Mouse (Mus musculus) liver, embryonic 13.5 days (tissue): Measurements from ENCODE around the gene Arhgap19. TPM values are rescaled to one million over a fixed set of nuclear protein-coding genes. Genes with fewer than 3 reads are reported as not detected.

Experiments
- ATAC-seq: fragments of 200-750 bp; cut with Nextera tagmentation; 2 replicates; pipeline ENCODE4 v1.8.0; 2017; ENCODE audit warnings: low read depth, mild to moderate bottlenecking, moderate number of reproducible peaks, moderate library complexity
- DNase-seq: peaks from one replicate; pipeline ENCODE4 v3.0.0; 2022
- H3K27ac ChIP-seq: fragments of 300-500 bp; sonication (generic); 2 replicates; pipeline ENCODE4 v1.5.1; 2015; ENCODE audit warnings: moderate library complexity, mild to moderate bottlenecking, inconsistent platforms
- H3K27me3 ChIP-seq: fragments of 300-500 bp; sonication (generic); 2 replicates; pipeline ENCODE4 v1.6.1; 2015; ENCODE audit warnings: mild to moderate bottlenecking, inconsistent platforms
- H3K36me3 ChIP-seq: fragments of 300-500 bp; sonication (generic); 2 replicates; pipeline ENCODE4 v1.6.1; 2015; ENCODE audit warnings: mild to moderate bottlenecking, inconsistent platforms
- H3K4me1 ChIP-seq: fragments of 300-500 bp; sonication (generic); replicated peaks from 2 replicates; pipeline ENCODE4 v1.6.1; 2015; ENCODE audit warnings: inconsistent platforms
- H3K4me2 ChIP-seq: fragments of 300-500 bp; sonication (generic); 2 replicates; pipeline ENCODE4 v1.6.1; 2015; ENCODE audit warnings: inconsistent platforms, mild to moderate bottlenecking, moderate library complexity
- H3K4me3 ChIP-seq: fragments of 300-500 bp; sonication (generic); replicated peaks from 2 replicates; pipeline ENCODE4 v1.5.1; 2015; ENCODE audit warnings: mild to moderate bottlenecking, inconsistent platforms
- H3K9ac ChIP-seq: fragments of 300-500 bp; sonication (generic); 2 replicates; pipeline ENCODE4 v1.6.1; 2015; ENCODE audit warnings: mild to moderate bottlenecking, inconsistent platforms
- H3K9me3 ChIP-seq: fragments of 300-500 bp; sonication (generic); replicated peaks from 2 replicates; pipeline ENCODE4 v1.6.1; 2016; ENCODE audit warnings: inconsistent platforms
- WGBS: fragments of 180-500 bp; shearing (Covaris S2); methylation state at CpG from one replicate; pipeline ENCODE4 v1.1.7; 2015; ENCODE audit not compliant: insufficient replicate concordance; 5-methylcytosine and 5-hydroxymethylcytosine counted together
- polyA plus RNA-seq: library from polyadenylated mRNA; unstranded; fragments of >200 nt; fragmentation: Nextera tagmentation; extraction: Ambion mirVana; gene quantifications from 2 replicates; pipeline ENCODE4 v1.2.1, GENCODE M21; 2015

Arhgap19 gene
- polyA plus RNA-seq, 1 experiment from 2014 or later, result 25.0 TPM

- H3K9ac ChIP-seq, result no peak overlapping the region; the same call in 1 of the 2 replicates
- H3K4me1 ChIP-seq, result peaks cover 88% of the 10 kb centered on the region
- H3K4me2 ChIP-seq, result no peak overlapping the region
- H3K4me3 ChIP-seq, result no peak overlapping the region
- DNase-seq (no peak), ATAC-seq (no peak)
- no peaks in the 10 kb centered on the region for H3K27me3 ChIP-seq
- H3K27ac ChIP-seq, result peak overlapping the region; percentile 59
- WGBS, result 42% methylated on average over 7 of the region's 7 CpGs
- no peaks in the 10 kb centered on the region for H3K9me3 ChIP-seq
- no peaks in the 10 kb centered on the region for H3K36me3 ChIP-seq
Observed at GRCm38 (mm10) chr19:41841105-41841750, 39.4 kb upstream of the Arhgap19 start.

- Histone ChIP-seq H3K27ac (peak overlapping the region; percentile 97), H3K4me2 (peak overlapping the region; percentile 65), H3K36me3 (no peaks in the 10 kb centered on the region), H3K4me1 (peaks cover 90% of the 10 kb centered on the region), H3K4me3 (no peak overlapping the region), H3K9me3 (no peaks in the 10 kb centered on the region), H3K27me3 (no peaks in the 10 kb centered on the region), H3K9ac (0 out of 2 replicates have a peak overlapping the region, but pooled peaks have one; percentile 4)
- DNase-seq (no peak), ATAC-seq (no peak)
- 90% methylated on average over 3 of the region's 3 CpGs for WGBS
Observed at GRCm38 (mm10) chr19:41839685-41840084, 37.8 kb upstream of the Arhgap19 start.

GRCm38 (mm10) chr19:41838808-41839207 lies 37.0 kb upstream of the Arhgap19 start:
- Histone ChIP-seq H3K4me1 (peaks cover 92% of the 10 kb centered on the region), H3K36me3 (no peaks in the 10 kb centered on the region), H3K27me3 (no peaks in the 10 kb centered on the region), H3K4me2 (peak overlapping the region; percentile 65), H3K9ac (peak overlapping the region; percentile 63), H3K4me3 (peak overlapping the region; percentile 24), H3K27ac (peak overlapping the region; percentile 97), H3K9me3 (no peaks in the 10 kb centered on the region)
- ATAC-seq, result peak; percentile 11
- peak; percentile 63 for DNase-seq
- WGBS, result 19% methylated on average over 6 of the region's 6 CpGs

GRCm38 (mm10) chr19:41837917-41838261 lies 36.0 kb upstream of the Arhgap19 start:
- WGBS, result 4% methylated on average over 4 of the region's 4 CpGs
- Histone ChIP-seq H3K9ac (peak overlapping the region; percentile 63), H3K27me3 (no peaks in the 10 kb centered on the region), H3K4me2 (peak overlapping the region; percentile 65), H3K4me3 (peak overlapping the region; percentile 24), H3K27ac (peak overlapping the region; percentile 97), H3K9me3 (no peaks in the 10 kb centered on the region), H3K4me1 (peaks cover 99% of the 10 kb centered on the region), H3K36me3 (no peaks in the 10 kb centered on the region)
- ATAC-seq, result peak; percentile 25
- DNase-seq, result peak; percentile 59

GRCm38 (mm10) chr19:41837194-41837916 lies 35.5 kb upstream of the Arhgap19 start:
- DNase-seq (peak; percentile 72), ATAC-seq (peak; percentile 55)
- Histone ChIP-seq H3K36me3 (no peaks in the 10 kb centered on the region), H3K4me2 (peak overlapping the region; percentile 65), H3K27me3 (no peaks in the 10 kb centered on the region), H3K9ac (peak overlapping the region; percentile 66), H3K4me1 (peaks cover 99% of the 10 kb centered on the region), H3K9me3 (no peaks in the 10 kb centered on the region), H3K4me3 (peak overlapping the region; percentile 24), H3K27ac (peak overlapping the region; percentile 97)
- 15% methylated on average over 9 of the region's 9 CpGs for WGBS

- Histone ChIP-seq H3K9me3 (no peaks in the 10 kb centered on the region), H3K4me2 (peak overlapping the region; percentile 65), H3K27me3 (no peaks in the 10 kb centered on the region), H3K4me3 (peak overlapping the region; percentile 37), H3K4me1 (peaks cover 99% of the 10 kb centered on the region), H3K27ac (peak overlapping the region; percentile 97), H3K36me3 (no peaks in the 10 kb centered on the region), H3K9ac (peak overlapping the region; percentile 66)
- 36% methylated on average over 3 of the region's 3 CpGs for WGBS
- ATAC-seq (no peak), DNase-seq (no peak)
Observed at GRCm38 (mm10) chr19:41836719-41837118, 34.9 kb upstream of the Arhgap19 start.

- Histone ChIP-seq H3K9ac (peak overlapping the region; percentile 66), H3K4me3 (peak overlapping the region; percentile 37), H3K9me3 (no peaks in the 10 kb centered on the region), H3K27ac (peak overlapping the region; percentile 97), H3K4me1 (peaks cover 99% of the 10 kb centered on the region), H3K36me3 (no peaks in the 10 kb centered on the region), H3K4me2 (peak overlapping the region; percentile 65), H3K27me3 (no peaks in the 10 kb centered on the region)
- peak; percentile 89 for ATAC-seq
- DNase-seq, result peak; percentile 91
- 0% methylated on average over 6 of the region's 6 CpGs for WGBS
Observed at GRCm38 (mm10) chr19:41835816-41836215, 34.0 kb upstream of the Arhgap19 start.

- H3K36me3 ChIP-seq, result no peaks in the 10 kb centered on the region
- peak overlapping the region; percentile 97 for H3K27ac ChIP-seq
- WGBS, result 45% methylated on average over 6 of the region's 6 CpGs
- no peak for DNase-seq
- no peaks in the 10 kb centered on the region for H3K27me3 ChIP-seq
- peak overlapping the region; percentile 37; the same call in 1 of the 2 replicates for H3K4me3 ChIP-seq
- peaks cover 99% of the 10 kb centered on the region for H3K4me1 ChIP-seq
- no peaks in the 10 kb centered on the region for H3K9me3 ChIP-seq
- peak overlapping the region; percentile 66; the same call in 1 of the 2 replicates for H3K9ac ChIP-seq
- ATAC-seq, result no peak
- peak overlapping the region; percentile 65 for H3K4me2 ChIP-seq
Observed at GRCm38 (mm10) chr19:41835407-41835806, 33.6 kb upstream of the Arhgap19 start.

GRCm38 (mm10) chr19:41832501-41833201 lies 30.8 kb upstream of the Arhgap19 start:
- H3K36me3 ChIP-seq, result no peaks in the 10 kb centered on the region
- 49% methylated on average over 13 of the region's 13 CpGs for WGBS
- no peak for DNase-seq
- peaks cover 81% of the 10 kb centered on the region for H3K4me1 ChIP-seq
- H3K27me3 ChIP-seq, result no peaks in the 10 kb centered on the region
- no peak for ATAC-seq
- H3K27ac ChIP-seq, result peak overlapping the region; percentile 76
- peak overlapping the region; percentile 92 for H3K4me3 ChIP-seq
- H3K9me3 ChIP-seq, result no peaks in the 10 kb centered on the region
- peak overlapping the region; percentile 94 for H3K9ac ChIP-seq
- peak overlapping the region; percentile 99 for H3K4me2 ChIP-seq

GRCm38 (mm10) chr19:41831718-41832391 lies 30.0 kb upstream of the Arhgap19 start:
- no peaks in the 10 kb centered on the region for H3K36me3 ChIP-seq
- H3K27me3 ChIP-seq, result no peaks in the 10 kb centered on the region
- peaks cover 73% of the 10 kb centered on the region for H3K4me1 ChIP-seq
- DNase-seq, result no peak
- peak overlapping the region; percentile 76 for H3K27ac ChIP-seq
- peak overlapping the region; percentile 99 for H3K4me2 ChIP-seq
- H3K4me3 ChIP-seq, result peak overlapping the region; percentile 92
- peak overlapping the region; percentile 94 for H3K9ac ChIP-seq
- 14% methylated on average over 14 of the region's 14 CpGs for WGBS
- ATAC-seq, result no peak
- H3K9me3 ChIP-seq, result no peaks in the 10 kb centered on the region
